Mouse (Mus musculus) hindbrain, embryonic 14.5 days (tissue): ENCODE measurements around the gene Gm3045. TPM values are rescaled to one million over a fixed set of nuclear protein-coding genes. Genes with fewer than 3 reads are reported as not detected.

Experiments used
- ATAC-seq: fragments of 200-750 bp; cut with Nextera tagmentation; 2 replicates; pipeline ENCODE4 v1.8.0; 2017; ENCODE audit warnings: moderate number of reproducible peaks, mild to moderate bottlenecking, moderate TSS enrichment, moderate library complexity; ENCODE audit not compliant: low FRiP score
- DNase-seq: peaks from one replicate; pipeline ENCODE4 v3.0.0-alpha.2; 2015; ENCODE audit warnings: low spot score
- H3K27ac ChIP-seq: fragments of 300-500 bp; sonication (generic); 2 replicates; pipeline ENCODE4 v1.5.1; 2014; ENCODE audit warnings: mild to moderate bottlenecking, moderate library complexity
- H3K27me3 ChIP-seq: fragments of 300-500 bp; sonication (generic); 2 replicates; pipeline ENCODE4 v1.6.1; 2014; ENCODE audit warnings: mild to moderate bottlenecking, low read length, mixed read lengths; ENCODE audit not compliant: control insufficient read depth, insufficient read depth
- H3K36me3 ChIP-seq: fragments of 300-500 bp; sonication (generic); replicated peaks from 2 replicates; pipeline ENCODE4 v1.6.1; 2014; ENCODE audit not compliant: control insufficient read depth, insufficient read depth
- H3K4me1 ChIP-seq: fragments of 300-500 bp; sonication (generic); replicated peaks from 2 replicates; pipeline ENCODE4 v1.6.1; 2014; ENCODE audit warnings: antibody characterized with exemption, low read length, mixed read lengths; ENCODE audit not compliant: control insufficient read depth, insufficient read depth
- H3K4me2 ChIP-seq: fragments of 300-500 bp; sonication (generic); replicated peaks from 2 replicates; pipeline ENCODE4 v1.6.1; 2014; ENCODE audit warnings: mild to moderate bottlenecking, moderate library complexity
- H3K4me3 ChIP-seq: fragments of 300-500 bp; sonication (generic); replicated peaks from 2 replicates; pipeline ENCODE4 v1.5.1; 2014; ENCODE audit warnings: mild to moderate bottlenecking, low read length
- H3K9ac ChIP-seq: fragments of 300-500 bp; sonication (generic); 2 replicates; pipeline ENCODE4 v1.6.1; 2014
- H3K9me3 ChIP-seq: fragments of 300-500 bp; sonication (generic); 2 replicates; pipeline ENCODE4 v1.6.1; 2016; ENCODE audit warnings: low read length; ENCODE audit not compliant: control insufficient read depth
- WGBS: fragments of 180-500 bp; shearing (Covaris S2); extraction: QIAGEN DNeasy Blood & Tissue Kit; methylation state at CpG from one replicate; pipeline ENCODE4 v1.1.7; 2014; 5-methylcytosine and 5-hydroxymethylcytosine counted together
- polyA plus RNA-seq: library from polyadenylated mRNA; unstranded; fragments of >200 nt; fragmentation: Nextera tagmentation; extraction: Ambion mirVana; gene quantifications from 2 replicates; pipeline ENCODE4 v1.2.1, GENCODE M21; 2014

The Gm3045 gene
- polyA plus RNA-seq, 1 experiment from 2014 or later = not detected

DNA sequence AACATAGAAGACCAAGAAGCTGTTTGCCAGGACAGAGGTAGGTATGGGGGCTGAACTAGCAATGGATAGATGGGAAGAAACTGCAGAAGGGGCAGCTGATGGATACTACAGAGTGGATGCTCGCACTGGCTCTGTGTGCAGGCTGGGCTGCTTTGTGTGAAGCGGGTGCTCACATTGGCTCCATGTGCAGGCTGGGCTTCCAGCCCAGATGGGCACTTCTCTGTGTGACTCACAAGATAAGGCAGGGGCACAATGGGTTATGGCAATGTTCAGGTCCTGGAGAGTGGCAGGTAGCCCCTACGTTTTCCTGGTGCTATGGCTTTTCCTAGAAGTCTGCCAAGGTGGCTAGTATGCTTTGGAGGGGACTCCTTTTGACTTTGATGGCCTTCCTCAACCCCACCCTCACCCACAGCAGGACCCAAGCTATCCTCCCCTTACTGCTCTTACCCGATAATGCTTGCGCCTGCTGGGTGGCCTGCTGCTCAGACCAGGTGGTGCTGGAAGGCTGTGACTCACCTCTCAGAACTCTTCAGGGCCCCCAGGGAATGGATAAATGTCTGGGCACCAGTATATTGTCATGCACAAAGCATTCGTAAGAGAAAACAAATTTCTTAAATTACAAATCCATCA, 21.8 kb upstream of the Gm3045 start:
- Histone ChIP-seq H3K4me3 (no peak overlapping the region), H3K27me3 (no peaks in the 10 kb centered on the region), H3K27ac (no peak overlapping the region), H3K4me2 (no peak overlapping the region), H3K36me3 (no peaks in the 10 kb centered on the region), H3K9me3 (no peaks in the 10 kb centered on the region), H3K4me1 (no peaks in the 10 kb centered on the region), H3K9ac (no peak overlapping the region)
- no peak for ATAC-seq
- WGBS = 79% methylated on average over 6 of the region's 6 CpGs
- DNase-seq = no peak

DNA sequence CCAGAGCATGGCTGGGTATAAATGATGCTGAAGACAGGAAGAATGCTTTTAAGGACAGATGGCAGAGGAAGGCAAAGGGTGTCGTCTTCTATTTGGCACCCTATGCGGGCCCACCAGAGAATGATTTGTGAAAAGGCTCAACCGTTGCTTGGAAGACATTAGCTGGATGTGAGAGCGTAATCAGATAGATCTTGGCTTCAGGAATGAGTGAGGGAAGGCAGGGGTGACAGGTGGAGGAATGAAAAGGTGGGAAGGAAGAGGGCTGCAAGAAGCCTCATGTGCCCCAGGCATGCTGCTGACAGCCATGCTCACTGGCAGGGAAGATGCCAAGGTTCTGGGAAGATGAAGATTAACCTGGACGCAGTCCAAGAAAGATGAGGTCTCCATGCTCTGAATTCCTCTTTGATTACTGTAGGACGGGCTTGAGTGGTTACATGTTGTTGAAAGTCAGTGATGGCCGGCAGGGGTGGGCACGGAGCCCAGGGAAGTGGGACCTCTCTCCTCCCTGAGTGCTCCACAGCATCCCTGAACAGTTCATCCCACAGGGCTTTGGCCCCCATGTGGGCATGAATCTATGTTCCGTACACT, 14.0 kb upstream of the Gm3045 start:
- Histone ChIP-seq H3K9me3 (no peaks in the 10 kb centered on the region), H3K4me3 (no peak overlapping the region), H3K27me3 (no peaks in the 10 kb centered on the region), H3K9ac (no peak overlapping the region), H3K4me2 (no peak overlapping the region), H3K27ac (no peak overlapping the region), H3K4me1 (no peaks in the 10 kb centered on the region), H3K36me3 (no peaks in the 10 kb centered on the region)
- ATAC-seq (no peak), DNase-seq (no peak)
- WGBS = 70% methylated on average over 9 of the region's 9 CpGs

DNA sequence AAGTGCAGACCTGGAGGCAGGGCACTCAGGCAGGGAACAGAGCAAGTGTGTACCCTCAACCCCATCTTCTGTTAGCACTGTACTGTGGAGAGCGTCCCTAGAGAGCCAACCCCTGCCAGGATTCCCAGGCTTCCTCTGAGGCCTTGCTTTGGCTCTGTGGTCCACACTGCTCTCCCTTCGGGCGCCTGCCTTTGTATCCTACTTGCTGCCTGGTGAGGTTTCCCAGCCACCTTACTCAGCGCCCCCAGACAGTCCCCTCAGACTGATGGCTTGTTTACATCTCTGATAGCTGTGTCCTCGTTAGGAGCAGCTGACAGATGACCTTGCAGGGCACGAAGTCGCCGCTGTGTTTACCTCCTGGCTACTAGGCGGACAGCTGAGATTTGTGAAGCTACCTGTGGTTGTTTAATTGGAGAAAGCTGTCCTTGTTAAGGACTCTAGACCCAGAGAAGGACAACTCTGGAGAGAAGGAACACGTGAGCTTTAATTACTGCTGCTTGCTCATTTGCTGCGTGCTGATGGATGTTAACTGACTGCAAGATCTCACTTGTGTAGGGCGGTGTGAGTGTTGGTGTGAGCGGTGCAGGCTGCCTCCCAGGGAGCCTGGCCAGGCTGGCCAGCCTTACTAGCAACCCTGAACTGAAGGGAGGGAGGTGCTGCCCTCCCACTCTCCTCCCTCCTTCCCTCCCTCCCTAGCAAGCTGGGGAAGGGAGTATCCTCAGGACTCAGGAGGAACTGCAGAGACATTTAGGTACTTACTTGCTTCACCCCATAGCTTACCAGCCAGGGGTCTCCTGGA, 7.5 kb upstream of the Gm3045 start:
- Histone ChIP-seq H3K9ac (no peak overlapping the region), H3K4me3 (no peak overlapping the region), H3K27ac (no peak overlapping the region), H3K27me3 (no peaks in the 10 kb centered on the region), H3K36me3 (no peaks in the 10 kb centered on the region), H3K9me3 (no peaks in the 10 kb centered on the region), H3K4me1 (no peaks in the 10 kb centered on the region), H3K4me2 (no peak overlapping the region)
- no peak for ATAC-seq
- WGBS = 50% methylated on average over 13 of the region's 13 CpGs
- DNase-seq = no peak

DNA sequence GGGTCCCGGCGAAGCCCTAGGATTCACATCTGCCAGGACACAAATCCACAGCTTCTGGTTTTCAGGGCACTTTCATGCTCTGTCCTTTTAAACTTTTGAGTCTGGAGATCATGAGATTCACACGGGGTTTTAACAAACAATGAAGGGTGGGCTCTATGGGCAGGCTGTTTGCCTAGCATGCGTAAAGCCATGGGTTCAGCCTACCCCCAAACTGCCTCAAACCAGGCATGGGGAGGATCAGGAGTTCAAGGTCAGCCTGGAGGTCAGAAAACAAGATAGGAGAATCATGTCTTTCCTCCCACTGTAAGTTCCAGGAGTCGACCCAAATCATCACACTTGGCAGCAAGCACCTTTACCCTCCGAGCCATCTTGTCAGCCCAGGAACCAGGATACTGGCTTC, 6.9 kb upstream of the Gm3045 start:
- DNase-seq = no peak
- 81% methylated on average over 6 of the region's 6 CpGs for WGBS
- Histone ChIP-seq H3K36me3 (no peaks in the 10 kb centered on the region), H3K4me3 (no peak overlapping the region), H3K9me3 (no peaks in the 10 kb centered on the region), H3K4me1 (no peaks in the 10 kb centered on the region), H3K9ac (no peak overlapping the region), H3K4me2 (no peak overlapping the region), H3K27me3 (no peaks in the 10 kb centered on the region), H3K27ac (no peak overlapping the region)
- ATAC-seq = no peak

DNA sequence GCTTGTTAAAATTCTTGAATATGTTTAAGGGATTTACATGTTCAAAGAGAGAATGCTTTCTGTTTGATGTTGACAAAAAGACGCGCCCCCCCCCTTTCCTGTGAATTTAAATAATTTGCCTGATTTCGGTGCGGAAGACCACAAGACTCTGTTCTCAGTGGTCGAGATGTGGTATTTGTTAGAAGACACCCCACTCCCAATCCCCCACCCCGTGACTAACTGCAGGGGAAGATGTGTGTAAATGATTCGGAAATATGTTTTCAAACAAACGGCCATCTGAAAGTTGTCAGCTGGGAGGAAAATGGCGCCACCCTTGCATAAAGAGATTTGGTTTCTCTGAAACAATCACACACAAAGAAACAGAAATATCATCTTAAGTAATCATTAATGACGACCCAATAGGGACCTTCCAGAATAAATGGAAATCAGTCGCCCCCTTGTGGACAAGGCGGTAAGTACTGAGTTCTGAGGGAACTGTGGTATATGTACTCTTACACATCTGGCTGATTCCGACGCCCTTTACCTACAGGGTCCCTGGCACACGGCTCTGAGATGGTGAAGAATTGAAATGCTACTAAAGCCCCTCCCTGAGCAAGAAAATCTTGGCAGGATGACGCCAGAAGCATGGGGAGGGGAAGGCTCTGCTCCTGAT, 4.2 kb upstream of the Gm3045 start:
- H3K27me3 ChIP-seq = peaks cover 4% of the 10 kb centered on the region
- H3K36me3 ChIP-seq = no peaks in the 10 kb centered on the region
- no peak overlapping the region for H3K27ac ChIP-seq
- WGBS = 27% methylated on average over 16 of the region's 16 CpGs
- DNase-seq (peak; percentile 91), ATAC-seq (no peak)
- no peaks in the 10 kb centered on the region for H3K9me3 ChIP-seq
- H3K4me1 ChIP-seq = no peaks in the 10 kb centered on the region
- no peak overlapping the region for H3K4me3 ChIP-seq
- no peak overlapping the region; the same call in 1 of the 2 replicates for H3K4me2 ChIP-seq
- no peak overlapping the region for H3K9ac ChIP-seq

DNA sequence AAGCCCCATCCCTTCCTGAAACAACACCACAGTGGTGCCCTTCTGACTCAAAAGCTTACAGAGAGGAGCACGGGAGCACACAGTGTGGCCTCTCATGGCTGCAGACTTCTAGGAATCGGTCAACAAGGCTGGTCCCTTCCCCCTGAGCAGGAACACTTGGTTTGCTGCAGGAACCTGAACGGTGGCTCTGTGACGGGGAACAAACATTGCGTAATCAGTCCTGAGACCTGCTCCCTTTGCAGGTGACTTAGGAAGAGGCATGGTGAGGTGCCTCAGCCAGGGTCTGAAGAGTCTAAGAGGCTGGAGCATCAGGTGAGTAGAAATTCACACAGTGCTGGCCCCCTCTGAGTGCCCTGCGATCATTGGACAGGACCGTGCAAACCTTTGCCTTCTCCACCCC, 463 bp upstream of the Gm3045 start:
- WGBS = 89% methylated on average over 7 of the region's 7 CpGs
- H3K9me3 ChIP-seq = no peaks in the 10 kb centered on the region
- H3K27ac ChIP-seq = no peak overlapping the region
- H3K4me2 ChIP-seq = no peak overlapping the region
- no peak for DNase-seq
- H3K36me3 ChIP-seq = no peaks in the 10 kb centered on the region
- ATAC-seq = no peak
- H3K9ac ChIP-seq = no peak overlapping the region
- peaks cover 12% of the 10 kb centered on the region for H3K27me3 ChIP-seq
- H3K4me1 ChIP-seq = no peaks in the 10 kb centered on the region
- H3K4me3 ChIP-seq = no peak overlapping the region

DNA sequence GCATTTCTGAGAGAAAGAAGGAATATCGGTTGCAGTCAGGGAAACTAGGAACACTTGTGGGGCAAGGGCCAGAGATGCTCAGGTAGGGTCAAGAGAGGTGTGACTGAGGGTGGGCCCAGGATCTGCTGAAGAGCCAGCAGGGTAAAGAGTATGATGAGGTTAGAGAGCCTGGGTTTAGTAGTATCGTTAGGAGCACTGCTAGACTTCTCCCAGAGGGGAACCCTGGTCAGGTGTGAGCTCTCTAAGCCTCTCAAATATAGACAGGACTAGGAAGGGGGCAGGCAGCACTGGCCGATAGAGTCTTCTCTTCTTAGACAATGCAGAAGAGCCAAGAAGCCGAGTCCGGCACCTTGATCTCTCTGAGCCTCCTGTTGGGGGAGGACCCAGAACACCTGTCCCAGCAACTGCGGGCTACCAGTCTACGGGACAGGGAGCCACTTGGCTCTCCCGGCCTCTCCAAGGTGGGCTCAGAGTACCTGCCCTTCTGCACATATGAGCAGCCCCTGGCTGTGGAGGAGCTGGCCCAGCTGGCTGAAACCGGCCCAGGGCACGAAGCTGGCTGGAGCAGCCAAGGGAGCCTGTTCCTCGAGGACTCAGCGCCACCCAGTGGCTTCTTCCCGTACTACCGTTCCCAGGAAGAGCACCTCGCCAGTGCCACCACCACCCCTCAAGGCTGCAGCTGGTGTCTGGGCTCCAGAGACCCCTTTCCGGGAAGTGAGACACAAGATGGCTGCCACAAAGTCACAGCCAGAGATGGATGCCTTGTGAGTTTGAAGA, 2.5 kb downstream of the Gm3045 start:
- Histone ChIP-seq H3K9ac (no peak overlapping the region), H3K4me1 (no peaks in the 10 kb centered on the region; the same call in 1 of the 2 replicates), H3K9me3 (no peaks in the 10 kb centered on the region), H3K27me3 (peaks cover 12% of the 10 kb centered on the region), H3K36me3 (no peaks in the 10 kb centered on the region), H3K4me2 (no peak overlapping the region), H3K4me3 (no peak overlapping the region), H3K27ac (no peak overlapping the region)
- ATAC-seq (peak; percentile 55), DNase-seq (peak; percentile 90)
- 31% methylated on average over 16 of the region's 16 CpGs for WGBS

DNA sequence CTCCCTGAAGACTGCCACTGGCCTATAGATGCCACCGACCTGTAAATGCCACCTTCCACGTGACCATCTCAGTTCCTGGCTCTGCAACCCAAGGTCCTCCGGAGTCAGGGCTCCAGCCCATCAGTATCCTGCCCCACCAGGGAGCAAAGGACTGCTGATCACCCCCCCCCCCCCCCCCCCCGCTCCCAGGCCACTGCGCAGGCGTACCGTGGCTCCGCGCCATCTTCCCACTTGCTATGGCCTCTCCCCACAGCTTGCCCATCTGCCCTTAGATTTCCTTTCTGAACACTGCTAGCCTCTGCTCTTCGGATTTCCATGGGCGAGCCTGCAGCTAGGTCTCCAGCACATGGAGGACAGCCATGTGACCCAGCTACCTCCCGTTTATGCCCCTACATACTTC, 6.1 kb downstream of the Gm3045 start:
- 84% methylated on average over 8 of the region's 12 CpGs for WGBS
- Histone ChIP-seq H3K4me2 (no peak overlapping the region), H3K4me1 (no peaks in the 10 kb centered on the region; the same call in 1 of the 2 replicates), H3K4me3 (no peak overlapping the region), H3K9ac (no peak overlapping the region), H3K27me3 (peaks cover 24% of the 10 kb centered on the region), H3K36me3 (no peaks in the 10 kb centered on the region), H3K9me3 (no peaks in the 10 kb centered on the region), H3K27ac (no peak overlapping the region)
- no peak for ATAC-seq
- no peak for DNase-seq
